Mouse (Mus musculus): Measurements from ENCODE around the gene Cacnb1. TPM values are rescaled to one million over a fixed set of nuclear protein-coding genes. Genes with fewer than 3 reads are reported as not detected.

Gene Cacnb1
- total and polyA plus RNA-seq, 3 experiments, result 0.36 to 0.55 TPM; not detected in 1

GRCm38 (mm10) chr11:97999748-98000147 is 23.1 kb downstream of the Cacnb1 start:
- Histone ChIP-seq H3K36me3 (replicated peaks in 1 of 2; ENCODE audit: control insufficient read depth in 1 of 2, insufficient read depth in 1 of 2, low read length in 1 of 2) (peaks cover 0 to under 1% of the 10 kb centered on the region in 2 experiments), H3K9ac (ENCODE audit: insufficient read depth, low read depth) (peak overlapping the region; percentile 23), H3K4me2 (ENCODE audit: insufficient read depth, low read depth, poor library complexity, severe bottlenecking) (peak overlapping the region; percentile 69), H3K27ac (ENCODE audit: insufficient read depth, low read depth) (peak overlapping the region; percentile 88), H3K4me1 (ENCODE audit: control insufficient read depth in 1 of 2, insufficient read depth in 2 of 2) (peaks cover 42 to 84% of the 10 kb centered on the region in 2 experiments), H3K27me3 (replicated peaks) (no peaks in the 10 kb centered on the region), H3K4me3 (replicated peaks in 1 of 3; ENCODE audit: low read depth in 2 of 3, low read length in 2 of 3, poor library complexity in 1 of 3) (peak overlapping the region in 2 of 3 experiments; percentile 2 to 23), H3K9me3 (replicated peaks; ENCODE audit: low read length) (peaks cover under 1% of the 10 kb centered on the region), H3K79me2 (replicated peaks; ENCODE audit: control insufficient read depth, extremely low read depth, insufficient read depth, poor library complexity, severe bottlenecking) (no peaks in the 10 kb centered on the region)
- in situ Hi-C loops (cut with MboI; ENCODE audit: low pct_ligation_motif_present, low pct_unique_long_range_greater_than_20kb, low sequenced_read_pairs), result no loop called here
- DNase-seq (ENCODE audit: extremely low read depth), result peak; percentile 49
- dilution Hi-C loops (cut with MboI; ENCODE audit: extremely low pct_ligation_motif_present, extremely low pct_unique_long_range_greater_than_20kb, low sequenced_read_pairs), result no loop called here
- TF ChIP-seq TCF12 (IDR thresholded peaks at IDR 0.05; ENCODE audit: low read depth, low read length) (no peak; the same call in 1 of the 2 replicates), MAZ (IDR thresholded peaks at IDR 0.05; ENCODE audit: low read depth, low read length) (0 out of 2 replicates have a peak, but pooled peaks have one; percentile 78), TBP (conservative IDR thresholded peaks at IDR 0.05; ENCODE audit: low read depth, low read length) (0 out of 2 replicates have a peak, but pooled peaks have one; percentile 22), ZMIZ1 (IDR thresholded peaks at IDR 0.05; ENCODE audit: low read depth, low read length) (peak; percentile 69; the same call in 1 of the 2 replicates), ZNF384 (IDR thresholded peaks at IDR 0.05; ENCODE audit: low read depth, low read length) (no peak), USF2 (conservative IDR thresholded peaks at IDR 0.05; ENCODE audit: low read depth, low read length) (no peak), KAT2A (IDR thresholded peaks at IDR 0.05; ENCODE audit: insufficient replicate concordance, low read length) (0 out of 2 replicates have a peak, but pooled peaks have one; percentile 31), RCOR1 (conservative IDR thresholded peaks at IDR 0.05; ENCODE audit: low read depth, low read length) (peak; percentile 87), MAFK (IDR thresholded peaks at IDR 0.05; ENCODE audit: insufficient replicate concordance, low read length) (0 out of 2 replicates have a peak, but pooled peaks have one; percentile 9), CTCF (conservative IDR thresholded peaks at IDR 0.05 in 1 of 2, IDR thresholded peaks at IDR 0.05 in 1 of 2; ENCODE audit: low read depth in 2 of 2, low read length in 2 of 2) (peak in 1 of 2 experiments; percentile 46; a peak in 1 of 4 replicates), CHD2 (IDR thresholded peaks at IDR 0.05; ENCODE audit: low read length) (peak; percentile 53), IRF4 (IDR thresholded peaks at IDR 0.05; ENCODE audit: low read depth, low read length) (no peak), HCFC1 (IDR thresholded peaks at IDR 0.05; ENCODE audit: low read depth, low read length) (peak; percentile 12; the same call in 1 of the 2 replicates), RAD21 (IDR thresholded peaks at IDR 0.05; ENCODE audit: low read depth, low read length) (peak; percentile 26), MEF2A (IDR thresholded peaks at IDR 0.05; ENCODE audit: borderline replicate concordance, low read depth, low read length) (no peak; the same call in 1 of the 2 replicates), MAX (IDR thresholded peaks at IDR 0.05; ENCODE audit: low read length) (peak; percentile 62), NELFE (IDR thresholded peaks at IDR 0.05; ENCODE audit: low read depth, low read length) (peak; percentile 75), CHD1 (IDR thresholded peaks at IDR 0.05; ENCODE audit: low read depth, low read length) (peak; percentile 85; the same call in 1 of the 2 replicates), PAX5 (IDR thresholded peaks at IDR 0.05; ENCODE audit: low read length) (no peak), EP300 (IDR thresholded peaks at IDR 0.05; ENCODE audit: low read length) (no peak; the same call in 1 of the 2 replicates), JUN (IDR thresholded peaks at IDR 0.05; ENCODE audit: insufficient read depth, low read depth, low read length) (no peak; the same call in 1 of the 2 replicates), ETS1 (conservative IDR thresholded peaks at IDR 0.05; ENCODE audit: low read depth, low read length) (peak; percentile 28; the same call in 1 of the 2 replicates), ZKSCAN1 (IDR thresholded peaks at IDR 0.05; ENCODE audit: borderline replicate concordance, low read depth, low read length) (no peak), MYC (IDR thresholded peaks at IDR 0.05; ENCODE audit: low read depth, low read length) (0 out of 2 replicates have a peak, but pooled peaks have one; percentile 2), E2F4 (IDR thresholded peaks at IDR 0.05; ENCODE audit: insufficient replicate concordance, low read depth, low read length) (0 out of 2 replicates have a peak, but pooled peaks have one; percentile 41), MXI1 (IDR thresholded peaks at IDR 0.05; ENCODE audit: low read depth, low read length) (peak; percentile 1; the same call in 1 of the 2 replicates), SMC3 (IDR thresholded peaks at IDR 0.05; ENCODE audit: low read depth, low read length) (peak; percentile 16; the same call in 1 of the 2 replicates)
